Mouse (Mus musculus): ENCODE results near the gene Gm28036.
A peak's percentile ranks its signal among the peaks of the same experiment; 100 is the strongest.

The Gm28036 gene

DNA sequence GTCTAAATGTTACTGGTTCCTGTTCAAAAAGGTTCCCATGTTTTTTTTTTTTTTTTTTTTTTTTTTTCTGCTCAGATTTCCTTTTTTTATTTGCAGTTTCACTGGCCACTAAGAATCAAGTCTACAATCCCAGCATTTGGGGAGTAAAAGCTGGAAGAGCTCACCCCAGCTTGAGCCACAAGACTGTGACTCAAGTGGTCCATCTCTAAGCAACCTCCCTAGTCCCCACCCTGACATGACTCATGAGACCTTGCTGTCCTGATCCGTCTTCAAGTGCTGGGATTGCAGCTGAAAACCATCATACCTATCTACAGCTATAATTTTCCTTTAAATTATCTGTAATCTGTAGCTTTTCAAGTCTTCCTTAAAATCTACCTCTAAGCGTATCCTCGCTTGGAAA is 42.4 kb downstream of the Gm28036 start:
- no peak for DNase-seq (ENCODE audit: low read depth, low spot score)

DNA sequence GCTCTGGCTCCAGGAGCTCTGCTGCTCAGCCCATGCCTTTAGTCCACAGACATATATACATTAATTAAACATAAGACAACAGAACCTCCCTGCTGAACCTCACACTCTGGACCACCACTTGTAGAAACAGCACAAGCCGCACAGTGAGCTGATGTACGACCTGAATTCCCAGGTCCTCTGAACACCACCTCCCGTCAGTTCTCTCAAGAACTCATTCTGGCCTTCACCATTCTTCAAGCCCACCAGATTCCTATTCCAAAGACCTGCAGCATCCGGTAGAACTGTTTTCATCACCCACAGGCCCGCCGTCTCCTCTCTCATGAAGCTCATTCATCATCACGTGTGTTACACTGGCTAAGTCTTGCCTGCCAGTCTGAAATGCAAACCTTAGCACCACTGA is 46.5 kb downstream of the Gm28036 start:
- DNase-seq (ENCODE audit: low read depth, low spot score) = no peak

DNA sequence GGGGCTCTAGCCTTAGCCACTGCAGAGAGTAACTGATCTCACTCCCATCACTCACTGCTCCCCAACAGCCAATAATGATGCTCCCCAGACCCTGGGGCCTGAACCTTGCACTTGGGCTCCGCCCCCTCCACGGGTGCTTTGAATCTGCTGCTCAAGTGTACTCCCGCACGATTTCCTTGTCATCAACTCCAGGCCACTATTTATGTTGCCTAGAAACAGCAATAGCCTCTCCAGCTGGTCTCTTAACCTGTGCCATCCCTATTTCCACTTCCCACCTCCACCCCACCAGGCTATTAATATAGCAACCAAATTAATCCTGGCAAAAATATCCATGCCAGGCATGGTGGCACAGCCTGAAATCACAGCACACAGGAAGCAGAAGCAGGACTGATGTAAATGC is 47.2 kb downstream of the Gm28036 start:
- DNase-seq (ENCODE audit: low read depth, low spot score) = peak; percentile 37

DNA sequence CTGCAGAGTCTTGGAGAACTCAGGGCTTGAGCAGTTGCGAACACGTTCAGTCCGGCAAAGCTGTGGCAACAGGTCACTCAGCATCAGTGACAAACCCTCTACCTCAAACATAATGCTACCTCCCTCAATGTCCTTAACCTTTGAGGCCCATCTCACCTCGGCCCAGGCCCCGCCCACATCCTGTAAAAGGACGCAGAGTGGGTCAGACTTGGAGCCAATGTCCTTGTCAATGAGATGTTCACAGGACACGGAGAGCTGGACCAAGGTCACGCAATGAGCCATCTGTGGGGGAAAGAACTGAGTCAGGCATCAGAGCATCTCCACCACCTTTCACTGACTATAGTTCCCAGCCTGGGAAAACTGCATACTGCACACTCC is 47.7 kb downstream of the Gm28036 start:
- DNase-seq (ENCODE audit: low read depth, low spot score) = no peak

DNA sequence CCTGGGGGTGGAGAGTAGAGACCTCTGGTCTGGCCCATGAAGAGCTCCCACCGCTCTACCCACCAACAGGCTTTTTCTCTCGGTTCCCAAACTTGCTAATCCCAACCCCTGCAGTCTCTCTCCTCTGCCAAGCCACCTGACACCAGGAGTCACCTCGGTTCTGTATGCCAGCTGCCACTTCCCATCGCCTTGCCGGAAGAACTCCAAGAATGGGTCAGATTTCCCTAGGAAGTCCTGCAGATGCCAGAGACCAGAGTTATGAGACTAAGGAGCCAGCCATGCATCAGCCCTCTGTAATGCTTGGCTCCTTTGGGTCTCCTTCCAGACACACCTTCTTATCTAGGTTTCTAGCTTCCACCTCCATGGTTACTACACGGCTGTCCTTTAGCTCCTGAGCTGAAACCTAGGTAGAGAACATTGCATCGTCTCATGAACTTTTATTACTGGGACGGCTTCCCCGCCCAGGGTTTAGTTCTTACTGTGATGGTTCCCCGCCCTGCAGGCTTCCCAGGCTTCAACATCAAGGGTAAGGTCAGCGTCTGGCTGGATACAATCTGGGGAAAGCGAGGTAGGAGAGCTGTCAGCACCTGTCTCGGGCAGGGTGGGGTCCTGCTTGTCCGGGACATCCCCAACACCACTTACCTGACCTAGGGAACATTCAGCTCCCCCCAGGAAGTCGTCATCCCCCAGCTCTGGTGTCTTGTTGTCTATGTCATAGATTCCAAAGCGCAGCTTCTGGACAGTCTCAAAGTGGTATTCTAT is 48.3 kb downstream of the Gm28036 start:
- no peak for DNase-seq (ENCODE audit: low read depth, low spot score)

DNA sequence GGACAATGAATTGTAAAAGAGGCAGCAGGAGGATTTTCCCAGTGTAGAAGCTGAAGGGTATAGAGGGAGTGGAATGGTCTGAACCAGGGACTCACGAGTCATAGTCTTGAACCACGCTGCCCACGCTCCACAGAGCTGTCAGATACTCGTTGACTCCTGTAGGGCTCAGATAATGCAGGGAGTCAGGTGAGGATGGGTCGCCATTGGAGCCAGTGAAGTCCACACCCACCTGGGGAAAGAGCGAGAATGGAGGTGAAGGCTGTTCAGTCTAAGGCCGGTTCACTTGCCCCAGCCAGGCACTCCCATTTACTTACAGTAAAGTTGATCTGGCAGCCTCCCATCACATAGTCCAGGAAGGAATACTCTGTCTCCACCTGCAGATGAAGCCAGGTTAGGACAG is 49.4 kb downstream of the Gm28036 start:
- no peak for DNase-seq (ENCODE audit: low read depth, low spot score)

DNA sequence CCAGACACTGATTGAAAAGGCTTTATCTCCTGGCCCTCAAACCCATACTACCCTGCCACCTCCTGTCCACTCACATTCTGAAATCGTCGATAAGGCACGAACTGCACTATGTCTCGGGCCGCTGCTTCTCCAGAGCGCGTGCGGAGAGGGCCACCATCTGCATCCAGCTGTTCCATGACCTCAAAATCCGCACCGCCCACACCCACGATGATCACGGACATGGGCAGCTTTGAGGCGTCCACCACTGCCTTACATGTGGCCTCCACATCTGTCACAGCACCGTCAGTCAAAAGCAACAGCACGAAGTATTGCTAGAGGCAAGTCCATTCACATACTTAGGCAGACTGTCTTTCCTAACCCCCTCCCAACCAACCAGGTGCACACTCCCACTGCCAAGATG is 53.2 kb downstream of the Gm28036 start:
- DNase-seq (ENCODE audit: low read depth, low spot score) = no peak

DNA sequence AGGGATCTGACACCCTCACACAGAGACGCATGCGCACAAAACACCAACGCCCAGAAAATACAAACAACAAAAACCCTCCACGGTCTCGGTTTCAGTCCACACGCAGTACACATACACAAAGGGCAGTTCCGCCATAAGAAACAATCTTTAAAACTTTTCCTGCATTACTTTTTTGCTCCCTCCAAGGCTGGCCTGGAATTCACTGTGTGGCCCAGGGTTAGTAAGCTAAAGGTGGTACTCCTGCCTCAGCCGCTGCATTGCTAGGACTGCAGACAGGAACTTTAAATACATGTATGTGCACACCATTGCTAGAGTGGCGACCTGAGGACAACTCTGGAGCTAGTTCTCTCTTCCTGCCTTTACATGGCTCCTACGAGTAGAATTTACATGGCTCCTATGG is 55.7 kb downstream of the Gm28036 start:
- DNase-seq (ENCODE audit: low read depth, low spot score) = no peak

DNA sequence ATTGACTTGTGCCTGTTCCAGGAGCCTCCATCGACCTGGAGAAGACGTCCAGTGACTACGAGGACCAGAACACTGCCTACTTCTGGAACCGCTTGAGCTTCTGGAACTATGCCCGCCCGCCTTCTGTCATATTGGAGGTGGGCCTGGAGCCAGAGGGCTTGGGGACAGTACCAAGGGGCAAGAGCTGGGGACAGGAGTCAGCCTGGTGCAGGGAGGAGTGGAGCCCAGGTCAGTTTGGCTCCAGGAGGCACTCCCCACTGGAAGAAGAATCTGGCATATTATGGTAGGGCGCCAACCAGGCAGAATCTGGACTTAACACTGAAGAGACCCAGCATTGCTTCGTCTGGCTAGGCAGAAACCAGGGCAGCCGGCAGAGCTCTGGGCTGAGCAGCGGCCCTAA is 59.0 kb downstream of the Gm28036 start:
- no peak for DNase-seq (ENCODE audit: low read depth, low spot score)

DNA sequence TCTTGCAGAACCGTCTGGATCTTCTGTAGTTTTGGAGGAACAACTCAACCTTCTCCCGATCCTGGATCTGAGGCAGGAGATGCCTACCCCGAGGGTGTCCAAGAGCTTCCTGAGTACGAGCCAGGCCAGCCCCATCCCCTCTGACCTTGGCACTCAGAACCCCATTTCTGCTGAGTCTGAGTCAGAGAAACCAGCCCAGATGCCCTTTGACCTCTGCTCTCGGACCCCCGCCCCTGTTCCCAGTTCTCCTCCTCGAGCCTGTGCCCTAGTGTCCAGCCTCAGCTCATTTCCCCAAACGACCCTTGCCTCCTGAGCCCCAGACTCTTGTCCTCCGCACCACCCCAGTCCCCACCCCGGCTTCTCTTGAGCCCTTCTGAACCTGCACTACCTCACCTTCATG is 60.8 kb downstream of the Gm28036 start:
- no peak for DNase-seq (ENCODE audit: low read depth, low spot score)

DNA sequence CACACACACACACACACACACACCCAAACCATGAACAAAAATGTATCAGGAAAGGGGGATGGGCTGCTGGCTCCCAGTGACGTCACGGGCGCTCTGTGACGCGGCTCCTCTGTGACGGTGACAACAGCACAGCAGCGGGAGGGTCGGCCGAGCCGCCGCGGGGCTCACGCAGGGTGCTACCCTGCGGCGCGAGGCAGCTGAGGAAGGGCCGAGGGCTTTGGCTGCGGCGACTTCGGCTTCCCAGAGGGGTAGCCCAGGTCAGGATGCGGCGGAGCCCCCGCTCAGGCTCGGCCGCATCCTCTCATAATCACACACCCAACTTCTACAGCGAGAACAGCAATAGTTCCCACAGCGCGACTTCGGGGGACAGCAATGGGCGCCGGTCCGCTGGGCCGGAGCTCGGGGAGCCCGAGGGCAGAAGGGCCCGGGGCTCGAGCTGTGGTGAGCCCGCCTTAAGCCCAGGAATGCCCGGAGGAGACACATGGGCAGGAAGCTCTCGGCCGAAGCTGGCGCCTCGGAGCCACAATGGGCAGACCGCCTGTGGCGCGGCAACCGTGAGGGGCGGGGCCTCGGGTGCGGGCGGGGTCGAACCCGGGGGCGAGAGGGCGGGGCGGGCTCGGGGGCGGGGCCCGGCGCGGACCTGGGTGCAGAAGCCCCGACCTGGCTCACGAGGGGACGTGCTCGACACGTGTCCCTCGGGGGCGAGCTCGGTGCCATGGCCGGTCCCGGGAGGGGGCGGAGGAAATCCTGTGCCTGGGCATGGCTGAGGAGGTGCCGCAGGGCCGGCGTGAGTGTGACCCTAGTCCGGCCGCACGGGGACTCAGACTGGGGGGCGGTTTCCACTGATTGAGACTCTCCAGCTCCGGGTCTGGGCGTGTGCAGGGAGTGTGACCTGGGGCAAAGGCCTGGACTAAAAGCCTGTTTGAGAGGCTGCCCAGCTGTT is 61.5 kb downstream of the Gm28036 start, which contains the start of gene Spag4:
Spag4 (plus strand) TSS at position 77 of the 943 bp plus-strand sequence.
- DNase-seq (ENCODE audit: low read depth, low spot score) = peak; percentile 79

DNA sequence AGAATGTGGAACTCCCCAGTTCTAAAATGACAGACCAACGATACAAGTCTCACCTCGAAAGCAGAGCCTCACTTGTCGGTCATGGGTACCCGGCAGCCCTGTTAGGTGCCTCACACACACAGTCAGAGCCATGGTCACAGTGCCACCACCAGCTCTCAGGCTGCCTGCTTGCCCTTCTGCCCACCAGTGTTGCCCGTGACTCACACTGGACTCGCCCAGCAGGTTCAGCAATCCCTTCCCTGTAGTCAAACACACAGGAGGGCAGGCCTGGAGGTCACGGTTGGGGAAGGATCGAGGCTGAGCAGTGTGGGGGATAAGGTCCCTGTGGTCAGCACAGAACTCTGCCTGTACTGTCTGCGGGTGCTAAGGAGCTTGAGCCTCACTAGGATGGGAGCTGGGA is 74.1 kb downstream of the Gm28036 start, which contains the start of gene Fer1l4:
Fer1l4 (minus strand) TSS at position 132 of the 400 bp plus-strand sequence.
- DNase-seq (ENCODE audit: low read depth, low spot score) = no peak

DNA sequence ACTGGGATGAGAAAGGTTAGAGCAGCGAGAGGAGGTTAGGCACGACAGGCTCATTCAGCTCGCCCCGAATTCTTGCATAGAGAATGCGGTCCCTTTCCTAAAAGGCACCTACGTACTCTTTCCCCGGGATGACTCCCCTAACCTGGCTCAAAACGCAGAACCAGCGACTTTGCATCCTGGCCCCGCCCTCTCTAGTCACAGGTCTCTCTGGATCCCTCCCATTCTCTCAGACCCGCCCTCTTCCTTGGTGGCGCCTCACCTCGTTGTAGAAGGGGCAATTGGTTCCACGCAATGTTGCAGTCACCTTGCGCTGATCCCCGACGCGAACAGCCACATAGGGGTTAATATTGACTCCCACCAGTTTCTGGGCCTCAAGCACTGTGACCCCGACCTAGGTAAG is 79.0 kb downstream of the Gm28036 start:
- peak; percentile 72 for DNase-seq (ENCODE audit: low read depth, low spot score)

DNA sequence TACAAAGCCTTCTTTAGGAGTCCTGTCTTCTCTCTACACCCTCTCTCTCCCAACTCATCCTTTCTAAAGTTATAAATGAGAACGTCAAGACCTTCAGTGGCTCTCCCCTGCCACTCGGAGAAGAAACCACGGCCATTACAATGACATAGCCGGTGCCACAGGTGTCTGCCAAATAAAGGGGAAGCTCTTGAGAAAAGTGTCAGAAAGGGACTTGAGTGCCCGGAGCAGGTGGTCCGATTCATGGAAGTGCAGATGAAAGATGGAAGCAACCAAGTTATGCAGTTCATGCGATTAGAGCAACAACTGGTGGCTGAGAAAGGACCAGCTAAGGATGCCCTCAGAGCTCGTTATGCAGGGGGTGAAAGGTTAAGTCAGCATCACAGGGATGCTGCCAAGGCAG is 84.0 kb downstream of the Gm28036 start:
- no peak for DNase-seq (ENCODE audit: low read depth, low spot score)

DNA sequence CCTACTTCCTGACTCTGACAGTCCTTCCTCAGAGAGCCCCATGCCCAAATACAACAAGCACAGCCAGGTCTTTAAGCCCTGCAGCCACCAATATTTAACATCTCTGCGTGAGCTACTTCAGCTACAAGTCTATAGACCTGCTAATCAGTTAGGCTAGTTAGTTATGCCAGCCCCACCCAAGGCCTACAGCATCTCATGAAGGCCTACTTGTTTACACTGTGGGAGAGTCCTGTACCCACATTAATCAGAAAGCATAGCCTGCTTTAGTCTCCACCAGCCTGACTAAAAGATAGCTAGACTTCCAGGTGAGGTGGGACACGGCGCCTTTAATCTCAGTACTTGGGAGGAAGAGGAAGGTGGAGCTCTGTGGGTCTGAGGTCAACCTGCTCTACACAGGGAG is 87.5 kb downstream of the Gm28036 start:
- no peak for DNase-seq (ENCODE audit: low read depth, low spot score)

DNA sequence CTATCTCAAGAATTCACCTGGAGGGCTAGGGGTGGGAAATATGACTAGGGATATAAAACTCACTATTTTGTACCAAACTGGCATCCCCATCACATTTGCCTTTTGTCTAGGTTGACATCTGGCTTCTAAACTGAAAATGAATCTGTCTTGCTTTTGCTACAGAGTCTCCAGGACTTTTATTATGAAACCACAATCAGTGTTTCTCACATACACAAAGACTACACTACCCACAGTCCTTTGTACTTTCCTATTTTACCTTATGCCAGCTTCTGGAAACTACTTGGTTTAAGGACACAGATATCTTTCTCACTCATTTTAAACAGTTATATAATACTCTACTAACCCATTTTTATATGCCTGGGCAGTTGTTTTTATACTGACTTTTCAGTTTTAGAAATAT is 101.4 kb downstream of the Gm28036 start:
- DNase-seq (ENCODE audit: low read depth, low spot score) = peak; percentile 48

Measured in R1 (cell line).